Mouse (Mus musculus) hindbrain, embryonic 16.5 days (tissue): ENCODE data around the gene Ifit1bl2. TPM values are rescaled to one million over a fixed set of nuclear protein-coding genes. Genes with fewer than 3 reads are reported as not detected.
A peak's percentile ranks its signal among the peaks of the same experiment; 100 is the strongest.

Experiments used
- ATAC-seq: fragments of 200-750 bp; cut with Nextera tagmentation; 2 replicates; pipeline ENCODE4 v1.8.0; 2017; ENCODE audit warnings: moderate TSS enrichment, moderate library complexity
- H3K27ac ChIP-seq: fragments of 300-500 bp; sonication (generic); 2 replicates; pipeline ENCODE4 v1.5.1; 2014; ENCODE audit warnings: low read depth, mild to moderate bottlenecking, control low read depth, low read length, moderate library complexity
- H3K27me3 ChIP-seq: fragments of 300-500 bp; sonication (generic); replicated peaks from 2 replicates; pipeline ENCODE4 v1.6.1; 2014; ENCODE audit warnings: low read length; ENCODE audit not compliant: control insufficient read depth, insufficient read depth
- H3K36me3 ChIP-seq: fragments of 300-500 bp; sonication (generic); 2 replicates; pipeline ENCODE4 v1.6.1; 2014; ENCODE audit warnings: mild to moderate bottlenecking, low read length, moderate library complexity, mixed read lengths; ENCODE audit not compliant: control insufficient read depth, insufficient read depth
- H3K4me1 ChIP-seq: fragments of 300-500 bp; sonication (generic); 2 replicates; pipeline ENCODE4 v1.6.1; 2014; ENCODE audit warnings: low read depth, low read length; ENCODE audit not compliant: control insufficient read depth, insufficient read depth
- H3K4me2 ChIP-seq: fragments of 300-500 bp; sonication (generic); 2 replicates; pipeline ENCODE4 v1.6.1; 2014; ENCODE audit warnings: mild to moderate bottlenecking, low read length, control low read depth, moderate library complexity
- H3K4me3 ChIP-seq: fragments of 300-500 bp; sonication (generic); 2 replicates; pipeline ENCODE4 v1.5.1; 2014; ENCODE audit warnings: mild to moderate bottlenecking, low read length, control low read depth, moderate library complexity
- H3K9ac ChIP-seq: fragments of 300-500 bp; sonication (generic); 2 replicates; pipeline ENCODE4 v1.6.1; 2014; ENCODE audit warnings: low read depth, mild to moderate bottlenecking, control low read depth, low read length, moderate library complexity
- H3K9me3 ChIP-seq: fragments of 300-500 bp; sonication (generic); 2 replicates; pipeline ENCODE4 v1.6.1; 2014; ENCODE audit warnings: mild to moderate bottlenecking, low read length, moderate library complexity; ENCODE audit not compliant: control insufficient read depth
- WGBS: fragments of 180-500 bp; shearing (Covaris S2); extraction: QIAGEN DNeasy Blood & Tissue Kit; methylation state at CpG from one replicate; pipeline ENCODE4 v1.1.7; 2014; 5-methylcytosine and 5-hydroxymethylcytosine counted together
- polyA plus RNA-seq: library from polyadenylated mRNA; unstranded; fragments of >200 nt; fragmentation: Nextera tagmentation; extraction: Ambion mirVana; gene quantifications from 2 replicates; pipeline ENCODE4 v1.2.1, GENCODE M21; 2015

The Ifit1bl2 gene
- 0.44 and 0.54 TPM in 2 replicates for polyA plus RNA-seq

GRCm38 (mm10) chr19:34640623-34641022, at the start of gene Ifit1bl2, which contains the start of gene Ifit1:
Ifit1bl2 (minus strand) TSS chr19:34640743.
Ifit1 (plus strand) TSS chr19:34640871.
- H3K4me3 ChIP-seq = no peak within 1 kb of the TSS
- WGBS = 63% methylated on average over 4 of the region's 4 CpGs
- no peaks in the 10 kb centered on the region for H3K9me3 ChIP-seq
- H3K4me2 ChIP-seq = no peak within 1 kb of the TSS
- ATAC-seq = no peak
- no peak within 1 kb of the TSS for H3K27ac ChIP-seq
- no peak within 1 kb of the TSS for H3K9ac ChIP-seq
- H3K4me1 ChIP-seq = no peaks in the 10 kb centered on the region
- H3K27me3 ChIP-seq = no peaks in the 10 kb centered on the region
- H3K36me3 ChIP-seq = no peaks in the 10 kb centered on the region

- WGBS = 92% methylated on average over 1 of the region's 1 CpGs
- ATAC-seq = no peak
- Histone ChIP-seq H3K36me3 (no peaks in the 10 kb centered on the region), H3K27ac (no peak overlapping the region), H3K4me1 (no peaks in the 10 kb centered on the region), H3K9ac (no peak overlapping the region), H3K4me3 (no peak overlapping the region), H3K4me2 (no peak overlapping the region), H3K27me3 (no peaks in the 10 kb centered on the region), H3K9me3 (no peaks in the 10 kb centered on the region)
Measured at GRCm38 (mm10) chr19:34685530-34685929, 45.0 kb upstream of the Ifit1bl2 start.

DNA sequence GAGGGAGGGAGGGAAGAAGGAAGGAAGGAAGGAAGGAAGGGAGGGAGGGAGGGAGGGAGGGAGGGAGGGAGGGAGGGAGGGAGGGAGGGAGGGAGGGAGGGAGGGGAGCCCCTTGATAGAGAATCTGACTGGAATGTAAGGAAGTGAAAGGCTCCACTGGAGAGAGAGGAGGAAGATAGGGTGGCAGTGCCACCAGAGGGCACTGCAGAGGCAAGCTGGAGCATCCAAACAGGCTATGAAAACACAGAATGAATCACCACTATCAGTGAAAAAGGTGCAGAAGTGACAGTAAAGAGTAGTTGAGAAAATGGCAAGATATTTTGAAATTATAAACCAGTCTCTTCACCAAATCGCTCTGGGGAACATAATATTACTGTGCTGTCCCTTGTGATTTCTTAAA, 44.3 kb upstream of the Ifit1bl2 start:
- WGBS = 52% methylated on average over 1 of the region's 1 CpGs
- no peaks in the 10 kb centered on the region for H3K9me3 ChIP-seq
- H3K27ac ChIP-seq = no peak overlapping the region
- no peak overlapping the region for H3K4me2 ChIP-seq
- no peaks in the 10 kb centered on the region for H3K4me1 ChIP-seq
- H3K9ac ChIP-seq = no peak overlapping the region
- no peaks in the 10 kb centered on the region for H3K27me3 ChIP-seq
- no peak overlapping the region for H3K4me3 ChIP-seq
- H3K36me3 ChIP-seq = no peaks in the 10 kb centered on the region
- peak; percentile 60; the same call in 1 of the 2 replicates for ATAC-seq

GRCm38 (mm10) chr19:34678428-34678827, 37.9 kb upstream of the Ifit1bl2 start:
- no peak overlapping the region for H3K4me2 ChIP-seq
- no peaks in the 10 kb centered on the region for H3K27me3 ChIP-seq
- no peaks in the 10 kb centered on the region for H3K9me3 ChIP-seq
- no peaks in the 10 kb centered on the region for H3K4me1 ChIP-seq
- H3K4me3 ChIP-seq = no peak overlapping the region
- no peak overlapping the region for H3K9ac ChIP-seq
- no peak for ATAC-seq
- 90% methylated on average over 4 of the region's 4 CpGs for WGBS
- H3K27ac ChIP-seq = no peak overlapping the region
- H3K36me3 ChIP-seq = no peaks in the 10 kb centered on the region

DNA sequence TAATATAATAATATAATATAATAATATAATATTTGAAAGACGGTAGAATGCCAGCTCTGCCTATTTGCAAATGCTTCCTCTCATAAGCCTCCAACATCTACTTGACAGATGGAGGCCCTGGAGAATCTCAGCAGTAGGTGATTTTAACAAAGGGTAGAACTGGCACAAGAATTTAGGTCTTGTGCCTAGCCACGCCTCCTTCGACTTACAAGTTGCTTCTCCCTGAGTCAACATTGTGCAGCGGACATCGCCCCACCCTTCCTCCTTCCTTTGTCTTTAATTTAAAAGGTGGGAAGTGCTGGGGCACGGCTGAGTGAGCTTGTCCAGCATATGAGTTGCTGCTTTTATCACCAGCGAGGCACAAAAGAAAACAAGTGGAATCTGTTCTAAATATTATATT, 32.9 kb upstream of the Ifit1bl2 start:
- Histone ChIP-seq H3K4me1 (no peaks in the 10 kb centered on the region), H3K27ac (no peak overlapping the region), H3K9ac (no peak overlapping the region), H3K27me3 (no peaks in the 10 kb centered on the region), H3K4me3 (no peak overlapping the region), H3K4me2 (no peak overlapping the region), H3K36me3 (no peaks in the 10 kb centered on the region), H3K9me3 (no peaks in the 10 kb centered on the region)
- 42% methylated on average over 7 of the region's 7 CpGs for WGBS
- no peak for ATAC-seq

GRCm38 (mm10) chr19:34666127-34666526, 25.6 kb upstream of the Ifit1bl2 start:
- H3K4me1 ChIP-seq = no peaks in the 10 kb centered on the region
- no peak for ATAC-seq
- H3K36me3 ChIP-seq = no peaks in the 10 kb centered on the region
- H3K9me3 ChIP-seq = no peaks in the 10 kb centered on the region
- no peak overlapping the region for H3K9ac ChIP-seq
- H3K27ac ChIP-seq = no peak overlapping the region
- no peak overlapping the region for H3K4me2 ChIP-seq
- H3K27me3 ChIP-seq = no peaks in the 10 kb centered on the region
- no peak overlapping the region for H3K4me3 ChIP-seq
- WGBS = under 1% methylated on average over 5 of the region's 5 CpGs

DNA sequence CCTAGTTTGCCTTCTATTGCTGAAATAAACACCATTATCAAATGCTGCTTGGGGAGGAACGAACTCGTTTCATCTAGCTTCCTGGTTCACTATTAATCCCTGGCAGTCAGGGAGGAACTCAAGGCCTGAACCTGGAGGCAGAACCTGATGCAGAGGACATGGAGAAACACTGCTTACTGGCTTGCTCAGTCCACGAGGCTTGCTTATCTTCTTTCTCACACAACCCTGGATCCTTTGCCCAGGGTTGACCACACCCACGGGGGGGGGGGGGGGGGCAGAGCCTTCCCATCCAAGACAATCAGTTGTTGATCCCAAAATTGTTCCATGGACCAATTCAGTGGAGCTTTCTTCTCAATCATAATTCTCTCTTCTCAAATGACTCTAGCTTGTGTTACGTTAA, 22.2 kb upstream of the Ifit1bl2 start:
- no peaks in the 10 kb centered on the region for H3K27me3 ChIP-seq
- no peak overlapping the region; the same call in 1 of the 2 replicates for H3K4me2 ChIP-seq
- no peaks in the 10 kb centered on the region for H3K36me3 ChIP-seq
- H3K4me1 ChIP-seq = no peaks in the 10 kb centered on the region
- no peaks in the 10 kb centered on the region for H3K9me3 ChIP-seq
- no peak for ATAC-seq
- no peak overlapping the region for H3K9ac ChIP-seq
- no peak overlapping the region for H3K27ac ChIP-seq
- H3K4me3 ChIP-seq = no peak overlapping the region
- WGBS = 58% methylated on average over 5 of the region's 5 CpGs

- Histone ChIP-seq H3K36me3 (no peaks in the 10 kb centered on the region), H3K27me3 (no peaks in the 10 kb centered on the region), H3K4me2 (peak overlapping the region; percentile 60), H3K4me3 (peak overlapping the region; percentile 43), H3K9me3 (no peaks in the 10 kb centered on the region), H3K9ac (peak overlapping the region; percentile 52), H3K27ac (no peak overlapping the region), H3K4me1 (no peaks in the 10 kb centered on the region)
- 16% methylated on average over 13 of the region's 13 CpGs for WGBS
- peak; percentile 99 for ATAC-seq
Measured at GRCm38 (mm10) chr19:34662067-34662507, 21.5 kb upstream of the Ifit1bl2 start.

GRCm38 (mm10) chr19:34656511-34657298, 16.2 kb upstream of the Ifit1bl2 start:
- H3K4me2 ChIP-seq = no peak overlapping the region
- no peaks in the 10 kb centered on the region for H3K4me1 ChIP-seq
- WGBS = 37% methylated on average over 2 of the region's 2 CpGs
- H3K9me3 ChIP-seq = no peaks in the 10 kb centered on the region
- H3K36me3 ChIP-seq = no peaks in the 10 kb centered on the region
- no peak for ATAC-seq
- no peak overlapping the region for H3K27ac ChIP-seq
- no peak overlapping the region for H3K4me3 ChIP-seq
- no peaks in the 10 kb centered on the region for H3K27me3 ChIP-seq
- H3K9ac ChIP-seq = no peak overlapping the region
